Mouse (Mus musculus) hindbrain, embryonic 13.5 days (tissue): Measurements from ENCODE around the gene Kcne3. TPM values are rescaled to one million over a fixed set of nuclear protein-coding genes. Genes with fewer than 3 reads are reported as not detected.

Experiments used
- ATAC-seq: fragments of 200-750 bp; cut with Nextera tagmentation; 2 replicates; pipeline ENCODE4 v1.8.0; 2017; ENCODE audit warnings: moderate TSS enrichment; ENCODE audit not compliant: low FRiP score
- H3K27ac ChIP-seq: fragments of 300-500 bp; sonication (generic); 2 replicates; pipeline ENCODE4 v1.5.1; 2015; ENCODE audit warnings: inconsistent platforms, mild to moderate bottlenecking, moderate library complexity
- H3K27me3 ChIP-seq: fragments of 300-500 bp; sonication (generic); 2 replicates; pipeline ENCODE4 v1.6.1; 2015; ENCODE audit warnings: mild to moderate bottlenecking, inconsistent platforms
- H3K36me3 ChIP-seq: fragments of 300-500 bp; sonication (generic); 2 replicates; pipeline ENCODE4 v1.6.1; 2015; ENCODE audit warnings: mild to moderate bottlenecking, inconsistent platforms
- H3K4me1 ChIP-seq: fragments of 300-500 bp; sonication (generic); replicated peaks from 2 replicates; pipeline ENCODE4 v1.6.1; 2015; ENCODE audit warnings: inconsistent platforms
- H3K4me2 ChIP-seq: fragments of 300-500 bp; sonication (generic); 2 replicates; pipeline ENCODE4 v1.6.1; 2015; ENCODE audit warnings: inconsistent platforms, mild to moderate bottlenecking, moderate library complexity
- H3K4me3 ChIP-seq: fragments of 300-500 bp; sonication (generic); 2 replicates; pipeline ENCODE4 v1.5.1; 2015; ENCODE audit warnings: mild to moderate bottlenecking, inconsistent platforms
- H3K9ac ChIP-seq: fragments of 300-500 bp; sonication (generic); 2 replicates; pipeline ENCODE4 v1.6.1; 2015; ENCODE audit warnings: mild to moderate bottlenecking, inconsistent platforms
- H3K9me3 ChIP-seq: fragments of 300-500 bp; sonication (generic); 2 replicates; pipeline ENCODE4 v1.6.1; 2016; ENCODE audit warnings: inconsistent platforms
- WGBS: fragments of 180-500 bp; shearing (Covaris S2); methylation state at CpG from one replicate; pipeline ENCODE4 v1.1.7; 2015; 5-methylcytosine and 5-hydroxymethylcytosine counted together
- polyA plus RNA-seq: library from polyadenylated mRNA; unstranded; fragments of >200 nt; fragmentation: Nextera tagmentation; extraction: Ambion mirVana; gene quantifications from 2 replicates; pipeline ENCODE4 v1.2.1, GENCODE M21; 2015

Kcne3 gene
- 0.58 and 0.66 TPM in 2 replicates for polyA plus RNA-seq

DNA sequence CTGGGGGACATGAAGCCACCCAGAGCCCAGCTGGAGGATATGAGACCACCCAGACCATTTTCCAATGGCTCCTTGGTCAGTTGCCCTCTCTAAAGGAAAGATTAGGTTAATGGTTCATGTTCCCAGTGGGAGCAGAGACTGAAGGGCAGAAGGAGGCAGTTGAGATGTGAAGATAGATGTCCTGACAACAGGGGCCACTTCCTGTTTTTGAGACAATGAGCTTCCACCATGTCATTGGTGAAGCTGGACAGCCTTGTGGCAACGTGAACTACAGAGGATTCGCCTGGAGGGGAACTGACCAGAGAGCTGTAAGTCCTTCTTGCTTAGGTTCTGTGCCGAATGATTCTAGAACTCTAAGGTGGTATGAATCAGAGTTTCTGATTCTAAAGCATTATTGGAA lies at the start of gene Kcne3:
Kcne3 (plus strand) TSS at position 234 of the 400 bp plus-strand sequence.
- Histone ChIP-seq H3K4me3 (no peak within 1 kb of the TSS), H3K27ac (no peak within 1 kb of the TSS), H3K9me3 (no peaks in the 10 kb centered on the region), H3K4me2 (no peak within 1 kb of the TSS), H3K9ac (no peak within 1 kb of the TSS), H3K4me1 (peaks cover 13% of the 10 kb centered on the region), H3K36me3 (no peaks in the 10 kb centered on the region), H3K27me3 (peaks cover 56% of the 10 kb centered on the region)
- ATAC-seq: no peak
- WGBS: 85% methylated on average over 3 of the region's 3 CpGs

DNA sequence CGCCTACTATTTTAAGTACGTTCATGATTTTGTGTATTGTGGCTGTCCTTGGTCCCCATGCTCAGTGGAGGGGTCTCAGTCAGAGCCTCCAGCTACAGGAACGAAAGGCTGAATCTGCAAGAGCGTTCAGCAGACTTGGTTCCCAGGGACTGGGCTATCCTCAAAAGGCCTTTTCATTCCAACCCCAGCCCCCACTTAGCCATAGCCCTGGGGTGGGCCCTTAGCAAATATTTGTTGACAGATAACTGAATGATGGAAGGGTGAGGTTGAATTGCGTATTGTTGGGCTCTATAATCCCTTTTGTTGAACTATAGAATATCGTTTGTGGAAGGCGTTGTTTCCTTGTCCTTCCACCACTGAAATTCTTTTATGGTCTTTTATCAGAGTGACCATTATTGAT lies 49.8 kb upstream of the Kcne3 start:
- WGBS: 73% methylated on average over 7 of the region's 7 CpGs
- Histone ChIP-seq H3K4me2 (no peak overlapping the region), H3K4me1 (no peaks in the 10 kb centered on the region), H3K27ac (no peak overlapping the region), H3K9me3 (no peaks in the 10 kb centered on the region), H3K36me3 (no peaks in the 10 kb centered on the region), H3K9ac (no peak overlapping the region), H3K27me3 (no peaks in the 10 kb centered on the region), H3K4me3 (no peak overlapping the region)
- ATAC-seq: no peak

DNA sequence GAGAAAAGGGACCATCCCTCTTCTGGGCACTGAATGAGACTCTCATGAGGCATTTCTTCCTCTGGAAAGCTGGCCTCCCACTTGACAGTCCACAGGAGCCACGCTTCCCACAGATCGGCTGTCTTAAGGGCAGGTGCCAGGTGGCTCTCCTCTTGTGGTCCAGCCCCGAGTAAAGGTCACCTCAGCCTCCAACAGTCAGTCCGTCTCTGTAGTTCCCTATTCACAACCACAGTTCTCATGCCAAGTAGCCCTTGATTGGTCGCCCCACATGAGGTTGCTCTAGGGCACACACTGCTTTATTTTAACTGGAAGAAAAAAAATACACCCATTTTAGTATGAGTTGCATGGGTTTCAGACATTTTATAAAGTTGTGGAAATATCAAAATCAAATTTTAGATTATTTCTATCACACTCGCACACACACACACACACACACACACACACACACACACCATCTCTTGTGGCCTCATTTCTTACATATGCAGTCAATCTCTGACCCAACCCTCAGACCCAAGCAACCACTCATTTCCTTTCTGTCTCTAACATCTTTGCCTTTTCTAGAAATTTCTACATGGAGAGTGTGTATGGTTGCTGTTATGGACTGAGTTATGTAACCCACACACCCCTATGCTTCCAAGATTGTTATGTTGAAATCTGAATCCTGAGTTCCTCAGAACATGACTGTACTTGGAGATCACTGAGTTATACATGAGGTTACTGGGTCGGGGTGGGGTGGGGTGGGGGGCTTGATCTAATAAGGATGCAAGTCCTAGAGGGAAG lies 47.9 kb upstream of the Kcne3 start:
- Histone ChIP-seq H3K27ac (no peak overlapping the region), H3K4me2 (no peak overlapping the region), H3K4me3 (no peak overlapping the region), H3K9ac (no peak overlapping the region), H3K36me3 (no peaks in the 10 kb centered on the region), H3K4me1 (no peaks in the 10 kb centered on the region), H3K9me3 (no peaks in the 10 kb centered on the region), H3K27me3 (no peaks in the 10 kb centered on the region)
- WGBS: 90% methylated on average over 7 of the region's 7 CpGs
- ATAC-seq: no peak

DNA sequence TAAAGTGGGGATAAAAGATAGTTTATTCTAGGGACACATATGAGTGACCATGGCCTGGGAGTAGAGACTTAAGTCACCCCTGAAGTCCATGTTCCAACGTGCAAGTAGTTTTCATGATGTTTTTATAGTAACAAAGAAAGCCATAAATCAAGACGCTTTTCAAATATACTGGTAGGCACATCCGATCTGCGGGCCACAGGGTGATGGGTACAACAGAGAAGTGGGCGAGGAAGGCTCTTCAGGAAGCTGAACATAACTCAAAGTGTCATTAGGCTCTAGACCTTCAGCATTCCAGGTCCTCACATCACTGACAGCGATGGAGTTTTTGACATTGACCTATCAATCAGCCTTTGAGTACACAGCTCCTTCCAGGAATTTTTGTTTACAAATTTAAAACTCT lies 45.7 kb upstream of the Kcne3 start:
- H3K9ac ChIP-seq: no peak overlapping the region

DNA sequence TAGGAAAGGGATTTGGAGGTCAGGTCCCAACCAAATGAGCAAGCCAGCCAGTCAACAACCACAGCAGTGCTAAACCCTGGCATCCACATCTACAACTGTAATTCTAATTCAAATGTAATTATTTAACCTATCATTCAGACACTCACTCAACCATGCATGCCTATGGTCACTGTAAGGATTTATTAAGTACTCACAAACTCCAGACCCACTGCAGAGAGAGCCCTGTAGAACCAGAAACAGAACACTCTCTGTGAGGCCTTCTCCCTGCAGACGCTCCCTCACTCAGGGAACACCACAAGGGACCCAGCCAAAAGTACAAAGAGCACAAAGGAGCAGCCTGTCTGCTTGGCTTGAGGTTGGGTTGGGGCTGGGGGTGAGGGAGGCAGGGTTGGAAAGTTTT lies 43.9 kb upstream of the Kcne3 start:
- Histone ChIP-seq H3K27ac (no peak overlapping the region), H3K9ac (no peak overlapping the region), H3K9me3 (no peaks in the 10 kb centered on the region), H3K4me1 (no peaks in the 10 kb centered on the region), H3K27me3 (no peaks in the 10 kb centered on the region), H3K36me3 (no peaks in the 10 kb centered on the region), H3K4me3 (no peak overlapping the region), H3K4me2 (no peak overlapping the region)
- ATAC-seq: no peak
- 80% methylated on average over 1 of the region's 1 CpGs for WGBS

More for the DNA sequence above, 45.7 kb upstream of the Kcne3 start:
- H3K27me3 ChIP-seq: no peaks in the 10 kb centered on the region
- no peaks in the 10 kb centered on the region for H3K36me3 ChIP-seq
- H3K4me1 ChIP-seq: no peaks in the 10 kb centered on the region
- H3K4me2 ChIP-seq: no peak overlapping the region
- WGBS: 60% methylated on average over 6 of the region's 6 CpGs
- no peaks in the 10 kb centered on the region for H3K9me3 ChIP-seq
- H3K4me3 ChIP-seq: no peak overlapping the region
- no peak overlapping the region for H3K27ac ChIP-seq
- no peak for ATAC-seq

DNA sequence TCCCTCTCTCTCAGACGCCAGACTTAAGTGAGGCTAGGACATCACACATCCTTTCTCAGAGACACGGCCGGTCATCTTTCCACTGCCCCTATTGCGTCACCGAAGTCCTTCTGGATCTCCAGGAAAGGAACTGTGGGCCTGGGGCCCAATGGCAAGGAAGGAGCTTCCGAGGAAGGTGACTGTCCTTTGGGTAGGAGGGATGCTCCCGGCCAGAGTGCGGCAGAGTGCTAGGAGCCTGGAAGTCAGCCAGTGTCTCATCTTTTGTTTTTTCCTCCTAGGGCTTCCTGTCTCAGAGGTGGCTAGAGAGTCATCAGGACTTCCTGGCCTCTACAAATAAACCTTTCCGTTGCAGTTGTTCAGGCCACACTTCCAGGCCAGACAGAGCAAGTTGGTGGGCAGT lies 39.3 kb upstream of the Kcne3 start:
- WGBS: 82% methylated on average over 9 of the region's 9 CpGs
- ATAC-seq: no peak
- H3K4me2 ChIP-seq: no peak overlapping the region

DNA sequence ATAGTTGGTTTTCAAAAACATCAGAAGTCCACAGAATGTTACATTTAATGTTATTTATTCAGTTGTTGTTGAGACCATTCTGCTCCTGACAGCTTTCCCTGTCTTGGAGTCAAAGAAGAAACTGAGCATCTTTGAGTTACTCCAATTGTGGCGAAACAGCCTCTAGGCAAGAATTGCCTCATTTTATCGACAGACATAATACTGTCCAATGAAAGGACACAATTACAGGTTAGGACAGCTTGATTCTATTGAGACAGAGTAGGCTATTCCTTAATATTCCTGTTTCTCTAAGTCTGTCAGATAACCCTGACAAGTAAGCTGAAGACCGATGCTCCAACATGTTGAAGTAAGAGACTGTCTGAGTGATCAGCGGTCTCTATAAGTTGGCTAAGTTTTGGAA lies 38.2 kb upstream of the Kcne3 start:
- H3K27me3 ChIP-seq: no peaks in the 10 kb centered on the region
- H3K4me2 ChIP-seq: no peak overlapping the region
- no peaks in the 10 kb centered on the region for H3K36me3 ChIP-seq
- ATAC-seq: no peak
- H3K4me1 ChIP-seq: no peaks in the 10 kb centered on the region
- H3K27ac ChIP-seq: no peak overlapping the region
- no peaks in the 10 kb centered on the region for H3K9me3 ChIP-seq
- 94% methylated on average over 4 of the region's 4 CpGs for WGBS
- H3K4me3 ChIP-seq: no peak overlapping the region
- H3K9ac ChIP-seq: no peak overlapping the region

More for the DNA sequence above, 39.3 kb upstream of the Kcne3 start:
- no peaks in the 10 kb centered on the region for H3K4me1 ChIP-seq
- H3K36me3 ChIP-seq: no peaks in the 10 kb centered on the region
- no peak overlapping the region for H3K9ac ChIP-seq
- H3K4me3 ChIP-seq: no peak overlapping the region
- H3K27ac ChIP-seq: no peak overlapping the region
- H3K9me3 ChIP-seq: no peaks in the 10 kb centered on the region
- no peaks in the 10 kb centered on the region for H3K27me3 ChIP-seq

DNA sequence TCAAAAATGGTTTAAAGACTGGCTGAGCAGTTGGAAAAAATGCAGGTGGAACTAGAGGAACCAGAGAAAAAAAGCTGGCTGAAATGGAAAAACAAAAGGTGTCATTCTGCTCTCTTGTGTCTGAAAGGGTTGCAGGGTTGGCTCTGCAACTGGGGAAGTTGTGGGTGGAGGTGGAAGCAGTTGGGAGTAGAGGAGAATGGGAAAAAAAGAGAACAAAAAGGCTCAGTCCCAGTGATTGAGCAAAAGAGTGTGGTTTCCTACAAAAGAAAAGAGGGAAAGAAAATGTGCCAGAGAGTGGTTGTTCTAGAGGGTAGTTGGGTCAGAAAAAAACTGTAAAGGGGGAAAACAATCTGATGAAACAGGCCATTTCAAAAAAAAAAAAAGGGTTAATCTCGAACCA lies 35.7 kb upstream of the Kcne3 start:
- Histone ChIP-seq H3K4me3 (no peak overlapping the region), H3K4me2 (no peak overlapping the region), H3K9ac (no peak overlapping the region), H3K36me3 (no peaks in the 10 kb centered on the region), H3K27me3 (no peaks in the 10 kb centered on the region), H3K4me1 (no peaks in the 10 kb centered on the region), H3K9me3 (no peaks in the 10 kb centered on the region), H3K27ac (no peak overlapping the region)
- 84% methylated on average over 1 of the region's 1 CpGs for WGBS
- ATAC-seq: no peak

DNA sequence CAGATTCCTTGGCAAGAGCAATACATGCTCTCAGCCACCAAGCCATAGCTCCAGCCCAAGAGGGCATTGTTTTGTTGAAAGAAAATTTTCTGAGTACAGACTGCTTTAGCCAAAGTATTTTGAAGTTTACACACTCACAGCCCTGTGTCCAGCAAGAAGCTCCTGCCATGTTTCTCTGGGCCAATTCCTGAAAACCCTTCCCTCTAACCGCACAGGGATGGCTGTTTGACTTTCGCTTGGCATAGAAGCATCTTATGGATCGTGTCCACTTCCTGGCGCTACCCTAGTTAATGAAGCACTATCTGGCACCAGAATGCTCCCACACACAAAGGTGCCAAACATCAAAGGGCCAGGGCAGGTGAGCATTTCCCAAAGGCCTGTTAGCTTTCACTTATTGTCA lies 27.7 kb upstream of the Kcne3 start:
- ATAC-seq: no peak
- no peak overlapping the region for H3K9ac ChIP-seq
- H3K4me1 ChIP-seq: no peaks in the 10 kb centered on the region
- 97% methylated on average over 4 of the region's 4 CpGs for WGBS
- no peak overlapping the region for H3K27ac ChIP-seq
- no peaks in the 10 kb centered on the region for H3K36me3 ChIP-seq
- no peak overlapping the region for H3K4me3 ChIP-seq
- H3K4me2 ChIP-seq: no peak overlapping the region
- H3K9me3 ChIP-seq: no peaks in the 10 kb centered on the region
- no peaks in the 10 kb centered on the region for H3K27me3 ChIP-seq

DNA sequence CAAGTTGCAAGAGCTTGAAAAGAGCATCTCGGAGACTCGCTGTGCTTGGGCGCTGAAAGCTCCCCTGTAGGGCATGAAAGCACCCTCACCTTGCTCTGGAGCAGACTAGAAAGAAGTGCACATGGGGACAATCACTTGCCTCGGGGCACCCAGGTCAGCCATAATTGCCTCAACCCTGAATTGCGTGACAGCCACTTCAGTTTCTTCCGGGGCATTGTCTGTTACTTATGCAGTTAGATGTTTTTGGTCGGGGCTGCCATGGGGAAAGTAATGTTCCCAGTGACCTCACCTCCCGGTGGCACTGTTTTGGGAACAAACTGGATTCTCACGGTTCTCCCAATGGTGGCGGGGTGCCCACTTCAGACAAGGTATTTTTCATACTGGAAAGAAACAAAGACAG lies 26.2 kb upstream of the Kcne3 start:
- no peak for ATAC-seq
- 51% methylated on average over 10 of the region's 10 CpGs for WGBS

DNA sequence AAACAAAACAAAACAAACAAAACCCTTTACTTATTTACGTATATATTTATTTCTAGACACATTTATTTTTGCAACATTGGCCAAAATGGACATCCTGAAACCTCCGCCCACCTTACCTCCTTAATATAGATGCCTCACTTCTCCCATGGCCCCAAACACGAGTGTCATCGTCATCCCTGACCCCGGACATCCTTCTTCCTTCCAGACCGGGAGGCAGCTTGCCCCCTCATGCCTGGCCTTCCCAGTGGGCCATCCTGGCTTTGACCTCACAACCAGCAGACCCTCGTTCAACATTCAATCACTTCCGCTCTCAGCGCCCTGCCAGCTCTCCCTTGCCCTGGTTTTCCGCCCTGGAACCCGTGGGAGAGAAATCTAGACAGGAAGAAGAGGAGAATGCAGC lies 25.7 kb upstream of the Kcne3 start:
- Histone ChIP-seq H3K27me3 (no peaks in the 10 kb centered on the region), H3K9ac (no peak overlapping the region), H3K4me2 (no peak overlapping the region), H3K4me1 (no peaks in the 10 kb centered on the region), H3K36me3 (no peaks in the 10 kb centered on the region), H3K4me3 (no peak overlapping the region), H3K27ac (no peak overlapping the region), H3K9me3 (no peaks in the 10 kb centered on the region)
- ATAC-seq: no peak
- 79% methylated on average over 11 of the region's 11 CpGs for WGBS

More for the DNA sequence above, 26.2 kb upstream of the Kcne3 start:
- Histone ChIP-seq H3K9ac (no peak overlapping the region), H3K4me3 (no peak overlapping the region), H3K4me1 (no peaks in the 10 kb centered on the region), H3K27ac (no peak overlapping the region), H3K4me2 (no peak overlapping the region), H3K36me3 (no peaks in the 10 kb centered on the region), H3K27me3 (no peaks in the 10 kb centered on the region), H3K9me3 (no peaks in the 10 kb centered on the region)

DNA sequence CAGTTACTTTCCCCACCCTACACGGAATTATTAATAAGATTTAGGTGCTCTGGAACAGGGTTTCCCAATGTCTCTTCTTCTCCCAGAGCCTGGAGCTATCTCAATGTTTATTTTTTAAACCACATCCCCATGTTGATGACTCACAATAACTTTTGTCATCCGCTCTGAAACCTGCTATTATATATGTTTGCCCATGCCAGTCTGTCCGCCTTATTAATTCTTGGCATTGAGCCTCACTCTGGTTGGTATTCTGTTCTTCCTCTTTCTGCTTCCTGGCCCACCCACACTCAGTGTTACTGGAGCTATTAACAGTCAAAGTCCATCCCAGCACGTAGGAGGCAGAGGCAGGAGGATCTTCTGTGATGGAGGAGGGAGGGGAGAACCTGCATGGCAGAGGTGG lies 18.6 kb upstream of the Kcne3 start:
- no peak overlapping the region for H3K9ac ChIP-seq
- H3K4me1 ChIP-seq: peaks cover 5% of the 10 kb centered on the region
- peaks cover 12% of the 10 kb centered on the region; the same call in 1 of the 2 replicates for H3K27me3 ChIP-seq
- no peak overlapping the region for H3K4me2 ChIP-seq
- 79% methylated on average over 4 of the region's 4 CpGs for WGBS
- H3K36me3 ChIP-seq: no peaks in the 10 kb centered on the region
- ATAC-seq: no peak
- no peaks in the 10 kb centered on the region for H3K9me3 ChIP-seq
- H3K27ac ChIP-seq: no peak overlapping the region
- H3K4me3 ChIP-seq: no peak overlapping the region
